Mouse (Mus musculus) midbrain, embryonic 11.5 days (tissue): ENCODE measurements at regions not wholly inside any gene's neighbourhood (a gene's known extent, or its start where the extent isn't known, plus 50 kb on each side); places are given as distances from the start of the nearest gene placed in this dataset.

Experiments
- ATAC-seq: fragments of 200-750 bp; cut with Nextera tagmentation; 2 replicates; pipeline ENCODE4 v1.8.0; 2017; ENCODE audit warnings: moderate TSS enrichment, moderate library complexity; ENCODE audit not compliant: low FRiP score
- DNase-seq: peaks from one replicate; pipeline ENCODE4 v3.0.0; 2015; ENCODE audit warnings: low spot score; ENCODE audit errors: missing footprints
- H3K27ac ChIP-seq: fragments of 300-500 bp; sonication (generic); 2 replicates; pipeline ENCODE4 v1.5.1; 2014; ENCODE audit warnings: low read depth, low read length
- H3K27me3 ChIP-seq: fragments of 300-500 bp; sonication (generic); 2 replicates; pipeline ENCODE4 v1.6.1; 2014; ENCODE audit warnings: mild to moderate bottlenecking, low read length, moderate library complexity, mixed read lengths; ENCODE audit not compliant: control insufficient read depth, insufficient read depth
- H3K36me3 ChIP-seq: fragments of 300-500 bp; sonication (generic); 2 replicates; pipeline ENCODE4 v1.6.1; 2014; ENCODE audit warnings: mild to moderate bottlenecking, low read length, moderate library complexity, mixed read lengths; ENCODE audit not compliant: control insufficient read depth, insufficient read depth
- H3K4me1 ChIP-seq: fragments of 300-500 bp; sonication (generic); 2 replicates; pipeline ENCODE4 v1.6.1; 2014; ENCODE audit warnings: low read length; ENCODE audit not compliant: control insufficient read depth, insufficient read depth
- H3K4me2 ChIP-seq: fragments of 300-500 bp; sonication (generic); 2 replicates; pipeline ENCODE4 v1.6.1; 2014; ENCODE audit warnings: mild to moderate bottlenecking, moderate library complexity
- H3K4me3 ChIP-seq: fragments of 300-500 bp; sonication (generic); 2 replicates; pipeline ENCODE4 v1.5.1; 2014; ENCODE audit warnings: low read depth, low read length
- H3K9ac ChIP-seq: fragments of 300-500 bp; sonication (generic); 2 replicates; pipeline ENCODE4 v1.6.1; 2014; ENCODE audit warnings: low read length
- H3K9me3 ChIP-seq: fragments of 300-500 bp; sonication (generic); 2 replicates; pipeline ENCODE4 v1.6.1; 2016; ENCODE audit warnings: low read length; ENCODE audit not compliant: control insufficient read depth
- WGBS: fragments of 180-500 bp; shearing (Covaris S2); extraction: QIAGEN DNeasy Blood & Tissue Kit; methylation state at CpG from one replicate; pipeline ENCODE4 v1.1.7; 2014; 5-methylcytosine and 5-hydroxymethylcytosine counted together

DNA sequence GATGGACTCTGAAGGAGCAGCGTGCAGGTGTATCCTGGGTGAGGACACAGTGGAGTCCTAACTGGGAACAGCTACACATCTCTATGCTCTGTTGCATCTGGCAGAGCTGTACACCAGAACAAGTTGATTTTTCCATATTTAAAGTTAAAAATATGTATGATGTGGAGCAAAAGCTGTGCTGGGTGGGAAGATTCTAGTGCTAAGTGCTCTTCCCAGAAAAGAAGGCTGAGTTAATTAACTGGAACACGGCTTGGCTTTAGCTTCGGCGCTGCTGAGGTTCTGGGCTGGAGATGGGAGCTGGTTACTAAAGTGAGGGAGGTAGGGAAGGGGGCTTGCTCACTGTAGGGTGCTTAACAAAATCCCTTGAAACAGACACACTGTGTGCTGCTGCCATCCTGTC, 84.0 kb upstream of the Gjb5 start:
- H3K4me1 ChIP-seq: no peaks in the 10 kb centered on the region
- ATAC-seq: no peak

DNA sequence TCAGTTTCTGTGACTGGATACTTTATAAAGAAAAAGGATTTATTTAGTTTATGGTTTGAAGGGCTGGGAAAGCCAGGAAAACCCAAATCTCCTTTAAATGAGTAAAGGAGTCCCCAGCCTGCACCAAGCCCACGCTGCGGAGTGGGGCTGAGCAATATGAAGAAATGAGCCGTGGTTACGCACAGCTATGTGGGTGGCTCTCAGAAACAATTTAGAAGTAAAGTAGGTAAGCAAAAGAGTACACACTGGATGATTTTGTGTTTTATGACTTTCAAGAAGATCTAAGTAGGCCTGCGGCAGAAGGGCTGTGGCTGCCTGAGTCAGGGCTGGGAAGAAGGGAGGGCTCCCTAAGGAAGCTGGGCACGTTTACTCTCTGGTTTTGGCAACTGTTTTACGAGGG, 82.6 kb upstream of the Gjb5 start:
- DNase-seq (no peak), ATAC-seq (no peak)
- Histone ChIP-seq H3K4me1 (no peaks in the 10 kb centered on the region), H3K27me3 (no peaks in the 10 kb centered on the region), H3K9ac (no peak overlapping the region), H3K4me3 (no peak overlapping the region), H3K36me3 (no peaks in the 10 kb centered on the region), H3K4me2 (no peak overlapping the region), H3K9me3 (no peaks in the 10 kb centered on the region), H3K27ac (no peak overlapping the region)
- WGBS: 83% methylated on average over 7 of the region's 7 CpGs

More for the DNA sequence above, 84.0 kb upstream of the Gjb5 start:
- Histone ChIP-seq H3K9ac (no peak overlapping the region), H3K4me3 (no peak overlapping the region), H3K36me3 (no peaks in the 10 kb centered on the region), H3K4me2 (no peak overlapping the region), H3K27me3 (no peaks in the 10 kb centered on the region), H3K9me3 (no peaks in the 10 kb centered on the region), H3K27ac (no peak overlapping the region)
- DNase-seq: no peak
- 78% methylated on average over 4 of the region's 4 CpGs for WGBS

DNA sequence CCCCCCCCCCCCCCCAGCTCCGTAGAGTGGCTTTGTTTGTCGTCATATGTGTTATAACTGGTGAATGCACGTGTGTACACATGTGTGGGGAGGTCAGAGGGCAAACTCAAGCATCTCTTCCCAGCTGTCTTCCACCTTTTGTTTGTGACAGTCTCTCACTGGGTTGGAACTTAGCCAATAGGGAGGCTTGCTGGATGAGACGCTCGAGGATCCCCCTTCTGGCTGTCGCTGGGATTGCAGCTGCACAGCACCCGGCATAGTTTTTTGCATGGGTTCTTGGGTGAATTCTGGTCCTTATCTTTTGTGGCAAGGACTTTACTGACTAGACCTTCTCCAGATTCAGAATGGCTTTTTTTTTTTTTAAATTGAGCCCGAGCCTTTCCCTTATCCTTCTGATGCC, 77.1 kb upstream of the Gjb5 start:
- H3K27me3 ChIP-seq: no peaks in the 10 kb centered on the region
- no peaks in the 10 kb centered on the region for H3K36me3 ChIP-seq
- ATAC-seq (no peak), DNase-seq (peak; percentile 95)
- no peak overlapping the region for H3K27ac ChIP-seq
- H3K9me3 ChIP-seq: no peaks in the 10 kb centered on the region
- no peaks in the 10 kb centered on the region for H3K4me1 ChIP-seq
- no peak overlapping the region for H3K9ac ChIP-seq
- WGBS: 25% methylated on average over 8 of the region's 8 CpGs
- H3K4me3 ChIP-seq: no peak overlapping the region
- no peak overlapping the region for H3K4me2 ChIP-seq

DNA sequence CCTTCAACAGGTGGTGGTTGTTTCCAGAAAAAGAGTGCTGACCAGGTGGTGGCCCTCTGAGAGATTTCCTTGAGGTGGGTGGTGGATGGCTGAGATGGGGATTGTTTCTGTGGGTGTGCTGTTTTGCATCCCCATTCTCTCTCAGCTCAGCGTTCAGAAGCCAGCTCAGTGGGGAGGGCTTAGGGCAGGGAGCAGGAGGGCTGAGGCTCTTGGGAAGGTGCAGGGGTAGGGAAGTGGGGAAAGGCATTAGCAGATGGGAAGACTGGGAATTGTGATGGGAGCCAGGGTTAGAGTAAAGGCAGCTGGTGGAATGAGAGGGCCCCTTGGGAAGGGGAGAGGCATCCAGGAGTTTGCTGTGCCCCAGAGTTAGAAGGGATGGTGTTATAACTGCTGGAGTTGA, 72.3 kb upstream of the Gjb5 start:
- Histone ChIP-seq H3K9me3 (no peaks in the 10 kb centered on the region; the same call in 1 of the 2 replicates), H3K27ac (no peak overlapping the region), H3K27me3 (no peaks in the 10 kb centered on the region), H3K9ac (no peak overlapping the region), H3K4me2 (no peak overlapping the region), H3K36me3 (no peaks in the 10 kb centered on the region), H3K4me1 (0 out of 2 replicates have a peak, but pooled peaks cover 3% of the 10 kb centered on the region), H3K4me3 (no peak overlapping the region)
- 8% methylated on average over 1 of the region's 1 CpGs for WGBS
- ATAC-seq (no peak), DNase-seq (no peak)

DNA sequence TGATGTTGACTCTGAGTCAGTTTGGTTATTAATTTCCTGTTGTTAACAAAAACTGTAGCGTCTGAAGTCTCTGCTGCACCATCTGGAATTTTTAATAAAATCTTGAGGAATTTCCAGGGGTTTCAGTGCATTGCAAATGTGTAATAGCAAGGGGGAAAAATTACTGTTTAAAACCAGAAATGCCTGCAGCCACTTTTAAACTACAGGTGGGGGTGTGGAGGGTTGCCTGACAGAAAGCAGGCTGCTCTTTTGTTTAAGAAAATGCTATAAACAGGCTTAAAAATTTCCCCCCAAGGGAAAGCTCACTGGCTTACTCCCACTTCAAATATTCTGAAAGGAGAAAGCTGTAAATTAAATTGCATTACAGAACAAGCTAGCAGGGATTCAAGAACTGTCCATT, 71.8 kb upstream of the Gjb5 start:
- Histone ChIP-seq H3K9me3 (no peaks in the 10 kb centered on the region; the same call in 1 of the 2 replicates), H3K9ac (no peak overlapping the region), H3K27me3 (no peaks in the 10 kb centered on the region), H3K4me3 (no peak overlapping the region), H3K36me3 (no peaks in the 10 kb centered on the region), H3K27ac (no peak overlapping the region), H3K4me1 (0 out of 2 replicates have a peak, but pooled peaks cover 3% of the 10 kb centered on the region), H3K4me2 (no peak overlapping the region)
- no peak for ATAC-seq
- 65% methylated on average over 1 of the region's 1 CpGs for WGBS
- no peak for DNase-seq

GRCm38 (mm10) chr4:127423855-127424254, 65.9 kb upstream of the Gjb5 start:
- H3K4me3 ChIP-seq: no peak overlapping the region
- 50% methylated on average over 7 of the region's 7 CpGs for WGBS
- H3K27me3 ChIP-seq: no peaks in the 10 kb centered on the region
- no peak overlapping the region for H3K4me2 ChIP-seq
- H3K9me3 ChIP-seq: no peaks in the 10 kb centered on the region; the same call in 1 of the 2 replicates
- DNase-seq (no peak), ATAC-seq (no peak)
- peaks cover 13% of the 10 kb centered on the region for H3K4me1 ChIP-seq
- no peak overlapping the region for H3K27ac ChIP-seq
- H3K9ac ChIP-seq: no peak overlapping the region
- H3K36me3 ChIP-seq: no peaks in the 10 kb centered on the region

GRCm38 (mm10) chr4:127421927-127422450, 64.0 kb upstream of the Gjb5 start:
- Histone ChIP-seq H3K27ac (no peak overlapping the region), H3K9ac (no peak overlapping the region), H3K4me1 (peaks cover 13% of the 10 kb centered on the region), H3K36me3 (no peaks in the 10 kb centered on the region), H3K4me2 (no peak overlapping the region), H3K9me3 (no peaks in the 10 kb centered on the region), H3K27me3 (no peaks in the 10 kb centered on the region), H3K4me3 (no peak overlapping the region)
- no peak for DNase-seq
- WGBS: 88% methylated on average over 6 of the region's 6 CpGs
- no peak for ATAC-seq

- 91% methylated on average over 5 of the region's 5 CpGs for WGBS
- no peaks in the 10 kb centered on the region for H3K36me3 ChIP-seq
- H3K27ac ChIP-seq: no peak overlapping the region
- no peak overlapping the region for H3K4me2 ChIP-seq
- H3K9ac ChIP-seq: no peak overlapping the region
- peaks cover 10% of the 10 kb centered on the region for H3K4me1 ChIP-seq
- no peak overlapping the region for H3K4me3 ChIP-seq
- H3K27me3 ChIP-seq: no peaks in the 10 kb centered on the region
- no peaks in the 10 kb centered on the region for H3K9me3 ChIP-seq
- DNase-seq: no peak
- no peak for ATAC-seq
Observed at GRCm38 (mm10) chr4:127421129-127421528, 63.1 kb upstream of the Gjb5 start.

DNA sequence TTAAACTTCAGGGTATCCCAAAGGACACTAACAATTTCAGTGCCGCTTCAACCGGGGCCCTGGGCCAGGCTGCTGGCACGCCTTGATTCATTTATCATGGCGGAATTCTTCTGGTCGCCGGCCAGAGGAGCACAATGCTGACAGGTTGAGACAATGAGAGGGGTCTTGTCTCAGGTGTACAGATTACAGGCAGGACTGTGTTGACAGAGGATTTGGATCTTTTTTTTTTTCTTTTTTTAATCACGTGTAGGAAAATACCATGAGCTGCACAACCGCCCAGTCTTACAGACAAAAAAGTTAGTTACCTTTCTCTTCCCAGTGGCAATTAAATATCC, 61.8 kb upstream of the Gjb5 start:
- 49% methylated on average over 8 of the region's 8 CpGs for WGBS
- no peaks in the 10 kb centered on the region for H3K27me3 ChIP-seq
- H3K27ac ChIP-seq: no peak overlapping the region; the same call in 1 of the 2 replicates
- DNase-seq (no peak), ATAC-seq (no peak)
- H3K9me3 ChIP-seq: no peaks in the 10 kb centered on the region
- H3K4me2 ChIP-seq: no peak overlapping the region
- peaks cover 12% of the 10 kb centered on the region for H3K4me1 ChIP-seq
- H3K36me3 ChIP-seq: no peaks in the 10 kb centered on the region
- H3K4me3 ChIP-seq: no peak overlapping the region
- peak overlapping the region; percentile 32; the same call in 1 of the 2 replicates for H3K9ac ChIP-seq
